Mouse (Mus musculus) bone marrow macrophage, adult 2 months (primary cell): ENCODE measurements around the gene Gnb3.

Experiments
- CTCF ChIP-seq: IDR thresholded peaks from 2 replicates; pipeline ENCODE4 v1.5.1; 2012; ENCODE audit warnings: low read depth, mild to moderate bottlenecking, low read length, moderate library complexity
- POLR2A ChIP-seq: IDR thresholded peaks from 2 replicates; pipeline ENCODE4 v1.6.1; 2012; ENCODE audit warnings: mild to moderate bottlenecking, low read depth, low read length, borderline replicate concordance

- no peak for TF ChIP-seq POLR2A
- no peak for TF ChIP-seq CTCF
These were observed 19.2 kb downstream of the Gnb3 start for GRCm38 (mm10) chr6:124820891-124821290.
